Mouse (Mus musculus) cerebellum, postnatal 4 days (tissue): ENCODE results near the gene Rtp1.

Source experiments
- DNase-seq, 2 experiments: peaks; one replicate each; pipeline ENCODE4 v3.0.0; 2022; ENCODE audit warnings: low spot score in 2 of 2, mixed read lengths in 1 of 2

The Rtp1 gene

DNA sequence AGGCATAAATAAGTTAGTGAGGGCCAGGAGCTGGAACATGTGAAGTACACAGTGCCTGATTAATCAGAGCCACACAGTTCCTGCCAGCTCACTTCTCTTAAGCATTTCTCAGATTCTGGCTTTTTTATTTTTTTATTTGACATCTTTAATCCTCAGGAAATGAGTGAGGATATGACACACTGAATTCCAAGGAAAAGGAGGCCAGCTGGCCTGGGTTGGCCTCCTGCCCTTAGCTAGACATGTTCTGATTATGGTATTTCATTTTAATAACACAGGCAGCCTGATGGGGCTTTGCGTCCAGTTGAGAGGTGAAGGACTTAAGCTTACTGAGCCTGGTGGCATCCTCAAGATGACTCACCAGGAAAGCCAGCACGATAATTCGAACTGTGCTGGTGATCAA, 27.6 kb downstream of the Rtp1 start:
- no peak for DNase-seq

DNA sequence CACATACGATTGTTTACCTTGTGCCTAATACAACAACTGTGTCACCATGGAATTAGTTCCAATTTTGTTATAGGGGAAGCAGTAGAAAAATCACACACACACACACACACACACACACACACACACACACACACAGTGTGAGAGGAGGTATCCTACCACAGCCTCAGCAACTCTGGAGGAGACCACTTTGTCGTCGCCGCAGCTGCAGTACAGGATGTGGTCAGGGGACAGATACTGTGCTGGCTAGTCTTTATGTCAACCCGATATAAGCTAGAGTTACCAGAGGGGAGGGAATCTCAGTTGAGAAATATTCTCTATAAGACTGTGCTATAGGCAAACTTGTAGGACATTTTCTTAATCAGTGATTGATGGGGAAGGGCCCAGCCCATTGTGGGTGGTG, 28.4 kb downstream of the Rtp1 start:
- DNase-seq = no peak

DNA sequence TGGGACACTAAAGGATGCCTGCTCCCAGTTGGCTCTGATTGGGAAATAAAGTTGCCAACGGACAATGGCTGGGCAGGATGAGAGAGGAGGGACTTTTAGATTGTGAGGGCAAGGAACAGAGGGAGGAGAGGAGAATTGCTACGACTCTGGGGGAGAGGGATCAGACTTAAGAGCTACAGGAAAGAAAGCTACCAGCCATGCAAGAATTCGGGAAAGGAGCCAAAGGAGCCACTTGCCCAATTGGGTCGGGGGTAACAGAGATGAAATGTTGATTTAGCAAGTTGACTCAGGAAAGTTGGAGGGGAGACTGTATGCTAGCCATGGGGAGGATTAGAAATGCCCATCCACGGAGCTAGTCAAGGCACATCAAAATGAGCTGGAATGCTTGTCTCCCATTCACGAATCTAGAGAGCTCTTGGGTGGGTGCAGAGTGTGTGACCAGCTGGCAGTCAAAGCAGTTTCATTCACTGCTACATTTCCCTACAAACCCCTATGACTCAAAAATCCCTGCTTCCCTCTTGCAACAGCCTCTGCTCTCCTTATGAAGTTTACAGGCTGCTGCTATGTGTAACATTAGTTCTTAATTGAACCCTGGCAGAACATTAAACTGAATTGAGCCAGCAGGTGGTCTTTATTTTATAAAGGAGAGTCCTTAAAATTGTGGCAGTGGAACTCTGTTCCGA, 30.1 kb downstream of the Rtp1 start:
- no peak for DNase-seq

DNA sequence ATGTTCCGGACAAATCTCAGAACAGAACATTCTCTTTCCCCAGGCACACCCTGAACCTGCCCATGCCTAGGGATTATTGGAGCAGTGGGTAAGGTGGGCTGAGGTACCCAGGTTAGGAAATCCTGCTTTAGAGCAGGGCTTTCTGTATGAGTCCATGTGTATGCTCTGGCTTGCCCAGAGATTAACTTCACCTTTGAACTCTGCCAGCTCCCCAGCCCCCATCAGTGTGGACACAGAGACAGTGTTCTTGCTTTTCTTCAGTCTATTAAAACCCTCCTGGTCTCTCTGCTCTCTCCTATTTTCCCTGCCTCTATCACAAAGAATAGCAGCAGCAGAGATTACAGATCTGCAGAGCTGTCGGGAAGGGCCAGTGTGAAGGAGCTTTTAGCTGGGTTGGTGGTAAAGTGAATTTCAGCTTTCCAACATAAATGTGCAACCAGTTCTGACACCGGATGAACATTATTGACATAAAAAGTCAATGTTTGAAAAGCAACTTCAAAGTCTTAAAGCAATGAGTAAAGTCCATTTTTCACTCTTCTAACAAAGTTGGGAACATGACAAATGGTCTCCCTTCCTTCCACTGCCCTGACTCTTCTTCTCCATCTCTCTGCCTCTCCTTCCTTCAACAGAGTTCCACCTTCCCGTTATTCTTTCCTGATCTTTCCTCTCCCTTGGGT, 34.9 kb downstream of the Rtp1 start:
- DNase-seq = no peak

DNA sequence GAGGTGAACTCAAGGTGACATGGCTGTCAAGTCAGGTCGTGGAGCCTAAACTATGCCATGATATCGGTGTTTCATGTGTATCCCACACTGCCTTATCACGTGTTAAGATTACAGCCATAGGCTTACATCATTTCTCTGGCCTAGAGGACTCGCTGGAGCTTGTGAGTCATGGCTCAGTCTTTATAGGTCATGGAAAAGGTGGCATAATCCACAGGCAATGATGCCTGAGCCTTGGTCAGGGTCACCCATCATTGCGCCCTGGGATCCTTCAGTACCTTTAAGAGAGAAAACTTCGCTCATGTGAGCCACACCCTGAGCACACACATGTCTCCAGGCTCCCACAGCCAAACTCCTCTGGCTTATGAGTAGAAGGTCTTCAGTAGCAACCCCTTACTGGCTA, 42.6 kb downstream of the Rtp1 start:
- no peak for DNase-seq

DNA sequence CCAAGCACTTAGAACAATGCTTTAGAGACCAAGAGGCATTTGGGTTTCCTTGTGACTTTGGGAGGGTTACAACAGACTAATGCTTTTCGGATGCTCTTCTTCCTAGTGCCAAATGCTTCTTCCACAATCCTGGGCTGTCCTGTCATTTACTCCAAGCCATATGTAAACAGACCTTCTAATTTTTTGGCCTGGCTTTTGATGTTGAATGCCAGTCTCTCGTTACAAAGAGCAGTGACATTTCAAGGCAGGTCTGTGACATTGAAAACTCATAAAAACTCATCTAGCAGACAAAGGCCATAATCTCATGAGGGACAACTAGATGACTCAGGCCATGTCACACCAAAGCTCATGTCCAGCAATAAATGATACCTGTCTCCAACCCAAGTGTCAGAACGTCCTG, 43.1 kb downstream of the Rtp1 start:
- DNase-seq = no peak

DNA sequence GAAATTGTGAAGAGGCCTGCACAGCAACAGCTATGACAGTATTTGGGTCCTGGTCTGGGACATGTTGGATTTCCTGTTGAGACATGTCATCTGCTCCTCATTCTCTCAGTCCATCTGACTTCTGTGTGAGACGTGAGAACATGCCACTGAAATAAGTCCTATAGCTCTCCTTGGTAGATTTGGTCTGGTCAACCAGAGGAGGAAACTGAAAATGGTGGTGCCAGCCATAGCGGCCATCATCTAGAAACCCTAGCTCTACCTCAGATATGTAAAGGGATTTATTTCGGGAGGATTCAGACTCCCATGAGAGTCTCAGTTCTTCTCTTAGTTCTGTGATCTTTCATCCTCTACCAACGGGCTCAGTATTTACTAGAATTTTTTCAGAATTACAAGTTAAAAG, 46.7 kb downstream of the Rtp1 start:
- DNase-seq = no peak

DNA sequence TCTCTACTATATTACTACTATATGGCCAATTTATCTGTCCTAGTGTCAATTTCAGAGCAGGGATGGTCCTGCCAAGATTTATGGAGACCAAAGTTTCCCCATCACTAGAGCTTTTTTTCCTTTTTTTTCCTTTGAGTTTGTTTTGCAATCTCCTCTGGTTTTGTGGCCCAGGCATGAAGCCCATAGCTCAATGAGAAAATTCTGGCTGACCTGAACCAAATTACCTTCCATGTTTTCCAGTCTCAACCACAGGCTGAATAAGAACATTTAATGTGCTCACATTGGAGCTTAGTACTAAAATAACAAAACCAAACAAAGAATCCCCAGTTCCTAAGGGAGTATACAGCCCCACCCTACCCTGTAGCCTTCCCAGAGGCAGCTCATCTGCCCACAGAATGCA, 47.7 kb downstream of the Rtp1 start:
- no peak for DNase-seq

DNA sequence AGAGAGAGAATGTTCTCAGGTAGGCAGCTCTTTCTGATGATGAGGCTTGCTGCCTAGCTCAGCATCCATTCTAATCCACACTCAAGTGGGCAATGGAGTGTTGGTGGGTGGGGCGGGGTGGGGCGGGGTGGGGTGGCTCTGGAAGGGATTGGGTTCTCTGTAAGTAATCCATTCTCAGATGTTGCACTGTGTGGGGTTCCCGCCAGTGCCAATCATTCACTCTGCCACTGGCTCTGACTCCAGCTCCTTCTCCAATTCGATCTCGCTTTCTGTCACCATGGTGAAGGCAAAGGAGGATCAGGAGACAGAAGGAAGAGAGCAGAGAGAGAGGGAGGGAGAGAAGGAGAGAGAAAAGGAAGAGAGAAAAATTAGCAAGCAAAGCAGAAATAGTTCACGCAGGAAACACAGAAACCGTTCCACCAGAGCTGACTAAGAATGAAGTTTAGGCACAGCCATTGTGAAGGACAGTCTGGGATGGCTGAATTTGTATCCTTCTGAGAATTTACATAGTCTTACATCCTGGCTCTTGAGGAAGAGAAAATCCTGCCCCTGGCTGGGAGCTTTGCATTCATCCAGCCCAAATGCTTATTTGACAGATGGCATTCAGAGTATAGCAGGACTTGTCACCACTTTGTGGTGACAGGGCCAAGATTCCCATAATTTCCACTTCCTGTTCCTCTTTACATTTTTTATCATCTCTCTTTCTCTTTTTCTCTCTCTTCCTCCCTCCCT, 51.1 kb downstream of the Rtp1 start:
- DNase-seq = no peak

DNA sequence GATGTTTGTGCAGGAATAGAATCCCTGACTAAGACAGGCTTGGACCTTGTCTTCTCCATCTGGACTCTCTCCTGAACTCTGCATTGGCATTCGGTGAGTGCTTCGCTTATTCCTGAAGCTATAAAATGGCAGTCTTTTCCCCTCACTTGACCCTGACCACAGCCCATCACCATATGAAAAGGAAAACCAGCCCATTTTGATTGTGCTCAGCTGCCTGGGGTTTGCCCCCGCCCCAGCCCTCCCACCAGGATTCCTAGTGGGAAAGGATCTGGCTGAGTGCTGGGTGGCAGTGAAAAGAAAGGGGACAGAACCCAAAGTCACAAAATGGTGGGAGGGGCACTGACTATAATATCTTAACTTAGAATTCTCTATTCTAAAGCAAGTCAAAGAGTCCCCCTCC, 53.3 kb downstream of the Rtp1 start:
- no peak for DNase-seq

DNA sequence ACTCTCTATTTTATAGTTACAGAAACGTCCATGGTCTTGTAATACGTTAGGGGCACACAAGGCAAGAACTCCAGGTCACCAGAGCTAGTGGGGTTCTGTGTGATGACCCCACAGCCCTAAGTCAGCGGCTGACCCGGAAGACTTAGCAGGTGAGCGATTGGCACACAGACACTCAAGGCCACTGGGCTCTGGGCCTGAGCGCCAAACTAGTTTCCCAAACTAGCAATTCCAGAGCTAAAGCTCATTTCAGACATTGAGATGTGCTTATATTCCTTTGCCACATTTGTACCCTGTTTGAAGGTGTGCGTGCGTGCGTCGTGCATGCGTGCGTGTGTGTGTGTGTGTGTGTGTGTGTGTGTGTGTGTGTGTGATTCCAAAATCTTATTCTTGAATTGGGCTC, 53.9 kb downstream of the Rtp1 start:
- DNase-seq = no peak

DNA sequence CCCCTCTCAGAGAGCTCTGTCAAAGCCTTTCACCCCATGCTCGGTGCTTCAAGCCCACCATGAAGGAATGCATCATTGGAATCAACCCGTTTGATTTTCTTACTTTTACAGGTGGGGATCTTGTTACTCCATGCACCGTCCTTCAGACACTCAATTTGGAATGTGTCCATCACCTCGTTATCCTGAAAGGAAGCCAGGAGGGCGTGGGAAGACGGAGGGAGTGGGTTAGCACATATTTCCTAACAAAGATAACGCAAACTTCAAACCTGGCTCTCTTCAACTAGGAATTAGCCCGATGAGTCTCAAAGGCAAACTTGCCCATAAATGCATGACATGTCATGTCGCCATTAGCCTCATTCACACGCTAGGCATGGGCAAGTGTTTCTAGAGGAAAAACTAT, 54.4 kb downstream of the Rtp1 start:
- DNase-seq = no peak
